Mouse (Mus musculus): ENCODE data around the gene Tbc1d15. TPM values are rescaled to one million over a fixed set of nuclear protein-coding genes. Genes with fewer than 3 reads are reported as not detected.

Tbc1d15 gene
- polyA plus RNA-seq, 2 experiments, result 12.2 to 45.5 TPM

DNA sequence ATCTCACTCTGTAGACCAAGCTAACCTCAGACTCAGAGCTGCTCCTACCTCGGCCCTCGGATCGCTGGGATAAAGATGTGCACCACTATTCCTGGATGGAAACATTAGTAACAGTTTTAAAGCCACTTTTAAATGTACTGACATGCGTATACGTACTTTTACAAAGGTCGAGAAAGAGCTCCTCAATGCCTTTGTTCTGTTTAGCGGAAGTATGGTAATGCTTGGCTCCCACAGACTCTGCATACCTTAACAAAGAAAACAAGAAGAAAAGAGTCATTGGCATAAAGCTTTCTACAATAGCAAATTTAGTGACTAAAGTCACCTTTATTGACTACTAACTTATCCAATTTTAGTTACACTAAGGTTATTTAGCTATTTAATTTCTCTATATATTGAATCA, 43.4 kb upstream of the Tbc1d15 start:
- WGBS (ENCODE audit: insufficient replicate concordance), result 87% methylated on average over 7 of the region's 7 CpGs
- no peak overlapping the region for H3K4me3 ChIP-seq (ENCODE audit: insufficient read depth in 1 of 2, low read depth in 2 of 2, low read length in 2 of 2)
- H3K9ac ChIP-seq (replicated peaks), result no peak overlapping the region
- no peaks in the 10 kb centered on the region for H3K9me3 ChIP-seq (ENCODE audit: control insufficient read depth, low read length)
- no peak overlapping the region for H3K27ac ChIP-seq
- DNase-seq (ENCODE audit: low read depth in 3 of 3, low spot score in 3 of 3), result no peak
- H3K4me2 ChIP-seq (ENCODE audit: low read depth), result no peak overlapping the region
- ATAC-seq (ENCODE audit: insufficient read depth), result no peak
- no peaks in the 10 kb centered on the region for H3K27me3 ChIP-seq (ENCODE audit: control insufficient read depth, insufficient read depth, low read length)
- TF ChIP-seq EP300 (IDR thresholded peaks at IDR 0.05; ENCODE audit: low read depth), result no peak
- no peaks in the 10 kb centered on the region for H3K4me1 ChIP-seq (replicated peaks; ENCODE audit: control insufficient read depth in 2 of 2, insufficient read depth in 2 of 2, low read length in 1 of 2)
- peaks cover 18% of the 10 kb centered on the region for H3K36me3 ChIP-seq (replicated peaks; ENCODE audit: control insufficient read depth, insufficient read depth, low read depth)

DNA sequence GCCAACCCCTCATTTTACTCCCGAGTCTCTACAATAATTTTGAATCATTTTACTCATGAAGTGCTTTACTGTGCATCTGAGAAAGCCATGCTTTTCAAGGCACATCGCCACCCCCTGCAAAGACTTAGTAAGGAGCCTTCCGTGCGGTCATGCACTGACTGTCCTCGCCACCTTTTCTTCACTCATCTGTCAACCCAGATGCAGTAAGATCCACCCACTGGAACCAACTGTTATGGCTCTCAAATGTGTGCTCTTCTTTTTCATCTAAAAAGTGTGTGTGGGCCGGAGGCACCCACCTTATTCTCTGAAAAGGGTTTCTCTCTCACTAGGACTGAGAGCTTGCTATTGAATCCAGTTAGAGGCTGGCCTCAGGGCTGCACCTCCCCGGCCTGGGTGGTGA, 42.7 kb upstream of the Tbc1d15 start:
- Histone ChIP-seq H3K36me3 (replicated peaks; ENCODE audit: control insufficient read depth, insufficient read depth, low read depth) (peaks cover 18% of the 10 kb centered on the region), H3K27me3 (ENCODE audit: control insufficient read depth, insufficient read depth, low read length) (no peaks in the 10 kb centered on the region), H3K4me3 (ENCODE audit: insufficient read depth in 1 of 2, low read depth in 2 of 2, low read length in 2 of 2) (no peak overlapping the region), H3K27ac (no peak overlapping the region), H3K9ac (replicated peaks) (no peak overlapping the region), H3K4me2 (ENCODE audit: low read depth) (no peak overlapping the region), H3K9me3 (ENCODE audit: control insufficient read depth, low read length) (no peaks in the 10 kb centered on the region), H3K4me1 (replicated peaks; ENCODE audit: control insufficient read depth in 2 of 2, insufficient read depth in 2 of 2, low read length in 1 of 2) (no peaks in the 10 kb centered on the region)
- ATAC-seq (ENCODE audit: insufficient read depth) (no peak), DNase-seq (ENCODE audit: low read depth in 3 of 3, low spot score in 3 of 3) (no peak)
- no peak for TF ChIP-seq CTCF (IDR thresholded peaks at IDR 0.05; ENCODE audit: low read depth)
- WGBS (ENCODE audit: insufficient replicate concordance), result 87% methylated on average over 7 of the region's 7 CpGs

DNA sequence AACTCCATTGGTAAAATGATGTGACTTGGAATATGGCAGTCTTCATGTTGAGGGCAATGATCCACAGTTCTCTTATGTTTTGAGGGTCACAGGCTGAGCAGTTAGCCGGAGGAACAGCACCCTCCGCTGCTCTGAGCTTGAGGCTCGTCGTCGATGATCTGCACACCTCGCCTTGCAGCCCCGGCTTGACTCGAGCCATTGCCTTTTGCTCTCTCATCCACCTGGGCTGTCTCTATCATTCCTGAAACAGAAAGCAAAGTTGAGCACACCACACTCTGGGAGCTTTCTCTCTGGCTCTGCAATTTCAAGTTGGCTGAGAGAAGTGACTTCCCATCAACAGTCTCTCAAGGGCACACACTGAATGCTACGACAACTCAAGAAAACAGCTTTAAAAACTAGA, 39.4 kb upstream of the Tbc1d15 start:
- DNase-seq (ENCODE audit: low read depth in 3 of 3, low spot score in 3 of 3) (no peak), ATAC-seq (ENCODE audit: insufficient read depth) (no peak)
- TF ChIP-seq EP300 (IDR thresholded peaks at IDR 0.05; ENCODE audit: low read depth) (no peak), CTCF (IDR thresholded peaks at IDR 0.05; ENCODE audit: low read depth) (no peak)
- Histone ChIP-seq H3K4me1 (replicated peaks; ENCODE audit: control insufficient read depth in 2 of 2, insufficient read depth in 2 of 2, low read length in 1 of 2) (no peaks in the 10 kb centered on the region), H3K27ac (no peak overlapping the region), H3K27me3 (ENCODE audit: control insufficient read depth, insufficient read depth, low read length) (no peaks in the 10 kb centered on the region), H3K4me2 (ENCODE audit: low read depth) (no peak overlapping the region), H3K9me3 (ENCODE audit: control insufficient read depth, low read length) (no peaks in the 10 kb centered on the region), H3K4me3 (ENCODE audit: insufficient read depth in 1 of 2, low read depth in 2 of 2, low read length in 2 of 2) (no peak overlapping the region), H3K36me3 (replicated peaks; ENCODE audit: control insufficient read depth, insufficient read depth, low read depth) (peaks cover 18% of the 10 kb centered on the region), H3K9ac (replicated peaks) (no peak overlapping the region)
- WGBS (ENCODE audit: insufficient replicate concordance), result 90% methylated on average over 9 of the region's 9 CpGs

DNA sequence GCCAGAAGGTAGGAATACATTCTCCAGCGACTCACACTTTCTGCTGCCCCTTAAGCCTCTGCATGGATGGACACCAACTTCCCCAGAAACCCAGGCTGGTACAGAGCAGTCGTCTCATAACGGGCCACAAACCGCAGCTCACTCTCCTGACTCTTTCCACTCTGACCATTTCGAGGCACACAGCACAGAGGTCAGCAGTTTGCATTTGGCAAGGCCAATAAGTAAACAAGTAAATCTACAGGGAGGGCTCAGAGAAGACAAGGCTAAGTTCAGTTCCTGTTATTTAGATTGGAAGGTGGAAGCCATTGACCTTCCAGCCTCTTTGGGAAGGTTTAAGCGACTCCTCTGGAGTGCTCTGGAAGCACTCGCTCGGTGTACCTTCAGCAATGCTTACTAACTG, 37.6 kb upstream of the Tbc1d15 start:
- no peaks in the 10 kb centered on the region for H3K9me3 ChIP-seq (ENCODE audit: control insufficient read depth, low read length)
- no peak overlapping the region for H3K4me2 ChIP-seq (ENCODE audit: low read depth)
- H3K27me3 ChIP-seq (ENCODE audit: control insufficient read depth, insufficient read depth, low read length), result no peaks in the 10 kb centered on the region
- DNase-seq (ENCODE audit: low read depth in 3 of 3, low spot score in 3 of 3) (no peak), ATAC-seq (ENCODE audit: insufficient read depth) (peak; percentile 19; the same call in 1 of the 2 replicates)
- TF ChIP-seq EP300 (IDR thresholded peaks at IDR 0.05; ENCODE audit: low read depth), result no peak
- no peak for TF ChIP-seq CTCF (IDR thresholded peaks at IDR 0.05; ENCODE audit: low read depth)
- H3K9ac ChIP-seq (replicated peaks), result no peak overlapping the region
- H3K4me1 ChIP-seq (replicated peaks; ENCODE audit: control insufficient read depth in 2 of 2, insufficient read depth in 2 of 2, low read length in 1 of 2), result no peaks in the 10 kb centered on the region
- H3K36me3 ChIP-seq (replicated peaks; ENCODE audit: control insufficient read depth, insufficient read depth, low read depth), result peaks cover 12% of the 10 kb centered on the region
- no peak overlapping the region for H3K27ac ChIP-seq
- no peak overlapping the region for H3K4me3 ChIP-seq (ENCODE audit: insufficient read depth in 1 of 2, low read depth in 2 of 2, low read length in 2 of 2)
- WGBS (ENCODE audit: insufficient replicate concordance), result 73% methylated on average over 8 of the region's 8 CpGs

DNA sequence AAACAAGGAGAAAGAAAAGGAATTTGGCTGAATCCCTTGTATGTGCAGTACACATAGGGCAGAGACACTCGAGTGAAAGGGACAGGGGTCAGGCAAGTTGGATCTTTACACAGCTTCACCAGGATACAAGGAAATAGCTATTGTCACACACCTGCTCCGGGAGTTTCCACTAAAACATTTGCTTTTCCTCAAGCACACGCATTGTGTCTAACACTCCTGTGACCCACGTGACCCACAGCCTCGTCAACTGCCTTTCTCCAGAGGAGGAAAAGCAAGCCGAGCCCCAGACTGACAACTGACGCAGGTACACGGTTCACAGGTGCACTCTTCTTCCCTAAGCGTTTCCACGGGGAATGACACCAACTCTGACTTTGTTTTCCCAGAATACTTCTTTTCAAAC, 32.9 kb upstream of the Tbc1d15 start:
- H3K27ac ChIP-seq, result no peak overlapping the region
- H3K4me1 ChIP-seq (replicated peaks; ENCODE audit: control insufficient read depth in 2 of 2, insufficient read depth in 2 of 2, low read length in 1 of 2), result no peaks in the 10 kb centered on the region
- no peak overlapping the region for H3K9ac ChIP-seq (replicated peaks)
- ATAC-seq (ENCODE audit: insufficient read depth) (no peak), DNase-seq (ENCODE audit: low read depth in 3 of 3, low spot score in 3 of 3) (no peak)
- no peaks in the 10 kb centered on the region for H3K27me3 ChIP-seq (ENCODE audit: control insufficient read depth, insufficient read depth, low read length)
- no peaks in the 10 kb centered on the region for H3K9me3 ChIP-seq (ENCODE audit: control insufficient read depth, low read length)
- 69% methylated on average over 10 of the region's 10 CpGs for WGBS (ENCODE audit: insufficient replicate concordance)
- H3K4me2 ChIP-seq (ENCODE audit: low read depth), result no peak overlapping the region
- no peaks in the 10 kb centered on the region; the same call in 1 of the 2 replicates for H3K36me3 ChIP-seq (replicated peaks; ENCODE audit: control insufficient read depth, insufficient read depth, low read depth)
- TF ChIP-seq CTCF (IDR thresholded peaks at IDR 0.05; ENCODE audit: low read depth) (no peak), EP300 (IDR thresholded peaks at IDR 0.05; ENCODE audit: low read depth) (no peak)
- H3K4me3 ChIP-seq (ENCODE audit: insufficient read depth in 1 of 2, low read depth in 2 of 2, low read length in 2 of 2), result no peak overlapping the region
